Mouse (Mus musculus) liver, embryonic 16.5 days (tissue): ENCODE data around the gene Gm5142. TPM values are rescaled to one million over a fixed set of nuclear protein-coding genes. Genes with fewer than 3 reads are reported as not detected.

ENCODE experiments used
- ATAC-seq: fragments of 200-750 bp; cut with Nextera tagmentation; 2 replicates; pipeline ENCODE4 v1.8.0; 2017; ENCODE audit warnings: low read depth, mild to moderate bottlenecking, moderate number of reproducible peaks, moderate library complexity
- H3K27ac ChIP-seq: fragments of 300-500 bp; sonication (generic); 2 replicates; pipeline ENCODE4 v1.5.1; 2014; ENCODE audit warnings: mild to moderate bottlenecking, low read length
- H3K27me3 ChIP-seq: fragments of 300-500 bp; sonication (generic); 2 replicates; pipeline ENCODE4 v1.6.1; 2014; ENCODE audit warnings: low read depth, low read length, mixed read lengths; ENCODE audit not compliant: control insufficient read depth, insufficient read depth
- H3K36me3 ChIP-seq: fragments of 300-500 bp; sonication (generic); 2 replicates; pipeline ENCODE4 v1.6.1; 2014; ENCODE audit warnings: mild to moderate bottlenecking; ENCODE audit not compliant: control insufficient read depth, insufficient read depth
- H3K4me1 ChIP-seq: fragments of 300-500 bp; sonication (generic); 2 replicates; pipeline ENCODE4 v1.6.1; 2014; ENCODE audit warnings: low read depth, low read length, mixed read lengths; ENCODE audit not compliant: control insufficient read depth
- H3K4me2 ChIP-seq: fragments of 300-500 bp; sonication (generic); 2 replicates; pipeline ENCODE4 v1.6.1; 2014; ENCODE audit warnings: low read depth, low read length, mixed read lengths
- H3K4me3 ChIP-seq: fragments of 300-500 bp; sonication (generic); 2 replicates; pipeline ENCODE4 v1.5.1; 2014; ENCODE audit warnings: low read depth, mild to moderate bottlenecking, low read length
- H3K9ac ChIP-seq: fragments of 300-500 bp; sonication (generic); 2 replicates; pipeline ENCODE4 v1.6.1; 2014; ENCODE audit warnings: low read depth, low read length
- H3K9me3 ChIP-seq: fragments of 300-500 bp; sonication (generic); replicated peaks from 2 replicates; pipeline ENCODE4 v1.6.1; 2016; ENCODE audit warnings: low read length; ENCODE audit not compliant: control insufficient read depth
- WGBS: fragments of 180-500 bp; shearing (Covaris S2); extraction: QIAGEN DNeasy Blood & Tissue Kit; methylation state at CpG from one replicate; pipeline ENCODE4 v1.1.7; 2014; ENCODE audit not compliant: insufficient replicate concordance; 5-methylcytosine and 5-hydroxymethylcytosine counted together
- polyA plus RNA-seq: library from polyadenylated mRNA; unstranded; fragments of >200 nt; fragmentation: Nextera tagmentation; extraction: Ambion mirVana; gene quantifications from 2 replicates; pipeline ENCODE4 v1.2.1, GENCODE M21; 2015

Gm5142 gene
- polyA plus RNA-seq, result not detected in 2 replicates

DNA sequence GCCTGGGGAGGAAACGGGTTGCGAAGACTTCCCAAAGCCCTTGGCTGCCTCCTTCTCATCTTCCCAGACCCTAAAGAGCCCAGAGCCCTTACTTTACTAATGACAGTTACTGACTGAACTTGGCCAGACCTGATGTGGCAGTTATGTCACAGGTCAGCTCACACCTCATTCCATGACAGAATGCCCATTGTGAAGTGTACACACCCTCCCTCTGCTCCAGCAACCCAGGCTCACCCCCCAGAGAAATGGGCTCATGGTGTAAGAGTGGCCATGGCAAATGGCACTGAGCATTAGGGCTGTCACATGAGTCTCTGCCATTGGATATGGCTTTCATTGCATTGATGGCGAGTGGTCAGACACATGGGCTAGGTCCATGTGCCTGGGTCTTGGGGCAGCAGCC is at the start of gene Gm5142:
TSS of gene Gm5142 (minus strand) at position 101 of the 400 bp plus-strand sequence.
- Histone ChIP-seq H3K9me3 (no peaks in the 10 kb centered on the region), H3K27ac (no peak within 1 kb of the TSS), H3K4me2 (no peak within 1 kb of the TSS), H3K9ac (no peak within 1 kb of the TSS), H3K4me3 (no peak within 1 kb of the TSS), H3K27me3 (no peaks in the 10 kb centered on the region), H3K36me3 (no peaks in the 10 kb centered on the region), H3K4me1 (no peaks in the 10 kb centered on the region)
- ATAC-seq, result no peak
- WGBS, result 66% methylated on average over 3 of the region's 3 CpGs

DNA sequence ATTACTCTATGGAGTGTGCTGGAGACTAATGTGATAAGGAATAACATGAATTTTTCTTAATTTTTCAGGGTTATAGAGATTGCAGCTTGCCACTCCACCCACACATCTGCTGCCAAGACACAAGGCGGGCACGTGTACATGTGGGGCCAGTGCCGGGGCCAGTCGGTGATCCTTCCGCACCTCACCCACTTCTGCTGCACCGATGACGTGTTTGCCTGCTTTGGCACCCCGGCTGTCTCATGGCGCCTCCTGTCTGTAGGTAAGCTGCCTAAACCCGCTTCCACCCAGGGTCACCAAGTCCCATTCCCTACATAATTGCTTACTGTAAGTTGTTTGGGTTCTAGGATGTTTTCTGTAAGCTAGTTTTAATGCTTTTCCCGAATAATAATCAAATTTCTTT is 47.7 kb upstream of the Gm5142 start:
- 84% methylated on average over 11 of the region's 11 CpGs for WGBS
- H3K9me3 ChIP-seq, result no peaks in the 10 kb centered on the region
- ATAC-seq, result no peak
- no peak overlapping the region for H3K4me2 ChIP-seq
- no peak overlapping the region for H3K27ac ChIP-seq
- H3K27me3 ChIP-seq, result no peaks in the 10 kb centered on the region
- no peaks in the 10 kb centered on the region for H3K4me1 ChIP-seq
- H3K4me3 ChIP-seq, result no peak overlapping the region
- H3K9ac ChIP-seq, result no peak overlapping the region
- H3K36me3 ChIP-seq, result peaks cover 7% of the 10 kb centered on the region

- no peak for ATAC-seq
- no peak overlapping the region for H3K4me2 ChIP-seq
- H3K27ac ChIP-seq, result no peak overlapping the region
- 69% methylated on average over 3 of the region's 3 CpGs for WGBS
- H3K9ac ChIP-seq, result no peak overlapping the region
- no peaks in the 10 kb centered on the region for H3K27me3 ChIP-seq
- H3K36me3 ChIP-seq, result no peaks in the 10 kb centered on the region
- no peak overlapping the region for H3K4me3 ChIP-seq
- no peaks in the 10 kb centered on the region for H3K4me1 ChIP-seq
- H3K9me3 ChIP-seq, result no peaks in the 10 kb centered on the region
Measured at GRCm38 (mm10) chr14:59219241-59219640, 40.7 kb upstream of the Gm5142 start.

DNA sequence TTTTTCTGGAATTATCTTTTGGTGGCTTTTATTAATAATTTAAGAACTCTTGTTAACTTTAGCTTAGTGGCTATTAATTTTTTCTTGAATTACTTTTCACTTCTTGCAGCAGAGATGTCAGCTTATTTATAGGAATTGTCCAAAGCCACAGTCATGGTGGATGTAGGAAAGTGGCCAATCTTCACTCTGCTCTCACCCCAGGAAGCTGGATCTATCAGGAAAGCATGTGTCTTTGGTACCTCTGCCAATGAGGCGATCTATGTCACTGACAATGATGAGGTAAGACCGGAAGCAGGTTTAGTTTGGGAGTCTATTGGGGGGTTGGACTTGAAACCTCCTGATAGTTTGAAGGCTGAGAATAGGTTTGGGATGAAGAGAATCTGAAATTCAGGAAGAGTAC is 31.3 kb upstream of the Gm5142 start:
- peaks cover 1% of the 10 kb centered on the region; the same call in 1 of the 2 replicates for H3K4me1 ChIP-seq
- H3K27ac ChIP-seq, result no peak overlapping the region
- H3K4me2 ChIP-seq, result no peak overlapping the region
- H3K9me3 ChIP-seq, result no peaks in the 10 kb centered on the region
- H3K36me3 ChIP-seq, result no peaks in the 10 kb centered on the region; the same call in 1 of the 2 replicates
- ATAC-seq, result no peak
- no peak overlapping the region for H3K4me3 ChIP-seq
- 76% methylated on average over 2 of the region's 2 CpGs for WGBS
- no peaks in the 10 kb centered on the region for H3K27me3 ChIP-seq
- no peak overlapping the region for H3K9ac ChIP-seq

DNA sequence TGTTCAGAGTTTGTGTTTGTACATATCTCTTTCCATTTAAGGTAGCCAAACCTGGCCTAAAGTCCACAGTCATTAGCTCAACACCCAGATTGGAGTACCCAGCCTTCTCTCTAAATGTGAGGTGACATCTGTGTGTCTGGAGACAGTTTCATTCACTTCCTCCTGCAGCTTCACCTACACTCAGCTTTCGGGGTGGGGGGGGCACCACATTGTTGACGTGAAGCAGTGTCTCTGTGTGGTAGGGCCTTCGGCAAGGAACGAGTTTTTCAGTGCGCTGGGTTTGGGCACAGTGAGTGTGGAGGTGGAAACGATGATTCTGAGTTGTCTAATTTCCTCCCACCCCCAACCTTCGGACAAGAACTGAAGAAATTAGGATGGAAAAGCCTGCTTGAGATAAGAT is 30.5 kb upstream of the Gm5142 start:
- ATAC-seq, result no peak
- Histone ChIP-seq H3K36me3 (no peaks in the 10 kb centered on the region; the same call in 1 of the 2 replicates), H3K9ac (no peak overlapping the region), H3K9me3 (no peaks in the 10 kb centered on the region), H3K4me1 (peaks cover 2% of the 10 kb centered on the region; the same call in 1 of the 2 replicates), H3K27me3 (no peaks in the 10 kb centered on the region), H3K4me2 (no peak overlapping the region), H3K27ac (no peak overlapping the region), H3K4me3 (no peak overlapping the region)
- 76% methylated on average over 7 of the region's 7 CpGs for WGBS

- Histone ChIP-seq H3K4me2 (no peak overlapping the region; the same call in 1 of the 2 replicates), H3K4me3 (no peak overlapping the region), H3K27me3 (no peaks in the 10 kb centered on the region), H3K36me3 (no peaks in the 10 kb centered on the region), H3K9ac (no peak overlapping the region), H3K9me3 (no peaks in the 10 kb centered on the region), H3K27ac (0 out of 2 replicates have a peak overlapping the region, but pooled peaks have one; percentile 32), H3K4me1 (peaks cover 6% of the 10 kb centered on the region)
- WGBS, result 62% methylated on average over 10 of the region's 10 CpGs
- no peak for ATAC-seq
Measured at GRCm38 (mm10) chr14:59205976-59206583, 27.5 kb upstream of the Gm5142 start.

GRCm38 (mm10) chr14:59205461-59205860 is 26.9 kb upstream of the Gm5142 start:
- Histone ChIP-seq H3K27me3 (no peaks in the 10 kb centered on the region), H3K9ac (no peak overlapping the region), H3K4me2 (no peak overlapping the region), H3K4me1 (peaks cover 10% of the 10 kb centered on the region), H3K4me3 (no peak overlapping the region), H3K36me3 (no peaks in the 10 kb centered on the region), H3K9me3 (no peaks in the 10 kb centered on the region), H3K27ac (no peak overlapping the region)
- no peak for ATAC-seq
- 47% methylated on average over 7 of the region's 7 CpGs for WGBS

GRCm38 (mm10) chr14:59201604-59202215 is 23.2 kb upstream of the Gm5142 start:
- Histone ChIP-seq H3K27me3 (no peaks in the 10 kb centered on the region), H3K4me1 (peaks cover 11% of the 10 kb centered on the region), H3K9me3 (no peaks in the 10 kb centered on the region), H3K36me3 (no peaks in the 10 kb centered on the region), H3K9ac (peak overlapping the region; percentile 83), H3K4me2 (peak overlapping the region; percentile 92), H3K4me3 (peak overlapping the region; percentile 87), H3K27ac (peak overlapping the region; percentile 94)
- WGBS, result 3% methylated on average over 21 of the region's 21 CpGs
- no peak for ATAC-seq
